Mouse (Mus musculus): ENCODE data around the gene Higd1b.

Higd1b gene

GRCm38 (mm10) chr11:102838616-102839150, 3.0 kb downstream of the Higd1b start:
- no peak for DNase-seq

- DNase-seq: no peak
These were observed 10.3 kb downstream of the Higd1b start for GRCm38 (mm10) chr11:102845926-102846325.

GRCm38 (mm10) chr11:102851883-102852282, 16.2 kb downstream of the Higd1b start:
- DNase-seq: peak; percentile 61

GRCm38 (mm10) chr11:102853760-102854159, 18.1 kb downstream of the Higd1b start:
- no peak for DNase-seq

- no peak for DNase-seq
These were observed 20.3 kb downstream of the Higd1b start for GRCm38 (mm10) chr11:102855941-102856340.

GRCm38 (mm10) chr11:102858951-102859350, 23.3 kb downstream of the Higd1b start:
- no peak for DNase-seq

- no peak for DNase-seq
These were observed 24.3 kb downstream of the Higd1b start for GRCm38 (mm10) chr11:102859933-102860332.

GRCm38 (mm10) chr11:102864272-102864671, 28.6 kb downstream of the Higd1b start:
- DNase-seq: peak; percentile 65

GRCm38 (mm10) chr11:102874801-102875334, 39.2 kb downstream of the Higd1b start:
- no peak for DNase-seq

GRCm38 (mm10) chr11:102879558-102879957, 43.9 kb downstream of the Higd1b start:
- no peak for DNase-seq

GRCm38 (mm10) chr11:102880585-102881313, 45.1 kb downstream of the Higd1b start, which contains the start of the genes Eftud2 and Ccdc103:
Gene Eftud2 (minus strand): TSS chr11:102880985.
Gene Ccdc103 (plus strand): TSS chr11:102881204.
- peak; percentile 95 for DNase-seq

GRCm38 (mm10) chr11:102881314-102882198, 45.9 kb downstream of the Higd1b start:
- peak; percentile 44 for DNase-seq

- DNase-seq: no peak
These were observed 49.1 kb downstream of the Higd1b start, which contains the start of gene Fam187a for GRCm38 (mm10) chr11:102884616-102885219. Gene Fam187a (plus strand): TSS chr11:102885169.

- DNase-seq: no peak
These were observed 51.8 kb downstream of the Higd1b start for GRCm38 (mm10) chr11:102887433-102887832.

Data from liver (tissue).